Comparison of ENCODE assay signal across 8 mouse cellular contexts in the genomic region with DNA sequence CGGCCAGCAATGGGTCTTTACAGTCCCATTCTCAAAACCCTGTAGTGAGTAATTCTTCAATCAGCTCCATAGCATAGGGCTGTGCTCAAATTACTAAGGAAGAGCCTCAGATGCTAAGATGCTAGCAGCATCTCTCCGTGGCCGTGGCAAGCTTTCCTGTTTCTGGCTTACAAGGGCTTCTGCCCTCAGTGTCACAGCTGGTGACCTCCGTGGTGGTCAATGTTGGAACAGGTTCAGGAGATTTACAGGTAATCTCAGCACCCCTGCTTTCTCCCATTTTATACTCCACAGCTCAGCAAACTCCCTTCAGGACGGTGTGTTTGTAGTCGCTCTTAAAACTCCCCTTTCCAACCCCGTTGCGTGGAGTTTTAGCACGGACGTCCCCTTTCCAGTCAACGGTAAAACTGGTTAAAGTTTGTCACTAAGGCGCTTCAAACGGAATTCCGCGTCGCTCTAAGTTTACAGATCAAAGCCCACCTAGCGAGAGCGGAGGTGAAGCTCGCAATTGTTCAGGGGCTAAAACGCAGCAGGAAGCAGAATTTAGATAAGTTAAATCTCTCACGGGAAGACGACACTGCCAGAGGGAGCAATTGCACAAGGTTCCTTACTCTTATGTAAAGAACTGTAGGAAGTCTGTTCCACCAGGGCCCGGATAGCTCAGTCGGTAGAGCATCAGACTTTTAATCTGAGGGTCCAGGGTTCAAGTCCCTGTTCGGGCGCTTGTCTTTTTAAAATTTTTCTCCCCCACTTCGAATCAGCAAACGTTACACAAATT. TPM values are rescaled to one million over a fixed set of nuclear protein-coding genes. Genes with fewer than 3 reads are reported as not detected.
DNase-seq lines count a peak whose midpoint lies in the region; ATAC-seq and TF ChIP-seq lines count a peak whose summit lies in the region.

No protein-coding gene starts in this region.

- no peak overlapping the region for H3K27ac ChIP-seq in kidney, adult 2 months (ENCODE audit: insufficient read depth, low read depth, low read length)
- no peak overlapping the region for H3K27ac ChIP-seq in limb, embryonic 11.5 days (replicated peaks; ENCODE audit: low read depth, low read length)
- H3K27ac ChIP-seq in midbrain, embryonic 12.5 days (replicated peaks), result peak overlapping the region; percentile 52

- H3K4me2 ChIP-seq in limb, embryonic 11.5 days (ENCODE audit: low read depth, severe bottlenecking), result peak overlapping the region; percentile 36
- peak overlapping the region; percentile 60 for H3K4me2 ChIP-seq in midbrain, embryonic 12.5 days (replicated peaks)

- H3K4me3 ChIP-seq in kidney, adult 2 months (ENCODE audit: insufficient read depth, low read depth, low read length), result peak overlapping the region; percentile 49
- peak overlapping the region; percentile 49 for H3K4me3 ChIP-seq in limb, embryonic 11.5 days (ENCODE audit: low read depth, low read length)
- peak overlapping the region; percentile 54 for H3K4me3 ChIP-seq in midbrain, embryonic 12.5 days

- ATAC-seq in granulocyte monocyte progenitor cell, adult 5-6 weeks (replicated peaks; ENCODE audit: poor library complexity, severe bottlenecking), result peak; percentile 65
- ATAC-seq in limb, embryonic 11.5 days (ENCODE audit: insufficient number of reproducible peaks, low FRiP score, low TSS enrichment, low read depth), result peak; percentile 71
- ATAC-seq in midbrain, embryonic 12.5 days (ENCODE audit: low FRiP score, low read depth), result peak; percentile 87

- no peaks in the 10 kb centered on the region for H3K27me3 ChIP-seq in kidney, adult 2 months (replicated peaks; ENCODE audit: control insufficient read depth, insufficient read depth, low read length)
- H3K27me3 ChIP-seq in limb, embryonic 11.5 days (ENCODE audit: control insufficient read depth, insufficient read depth, low read length), result no peaks in the 10 kb centered on the region
- H3K27me3 ChIP-seq in midbrain, embryonic 12.5 days, result no peaks in the 10 kb centered on the region

- peak overlapping the region; percentile 31 for H3K9ac ChIP-seq in limb, embryonic 11.5 days (ENCODE audit: low read length)
- peak overlapping the region; percentile 55 for H3K9ac ChIP-seq in midbrain, embryonic 12.5 days (replicated peaks)

- peak; percentile 28 for DNase-seq in ovary, adult 18-20 months (ENCODE audit: low spot score)
- no peak for DNase-seq in ovary, postnatal 10 days (ENCODE audit: low spot score)
- DNase-seq in embryo, embryonic 10.5 days (ENCODE audit: low spot score), result peak; percentile 97
- DNase-seq in kidney, adult 2 months, result peak; percentile 75
- DNase-seq in limb, embryonic 11.5 days (ENCODE audit: low spot score), result peak; percentile 89
- peak; percentile 51 to 59 for DNase-seq in spleen, postnatal 10 days (ENCODE audit: low spot score in 2 of 2)

- no peak for TF ChIP-seq POLR2A in kidney, adult 2 months (IDR thresholded peaks at IDR 0.05; ENCODE audit: low read depth, low read length)

- no peak for TF ChIP-seq CTCF in kidney, adult 2 months (conservative IDR thresholded peaks at IDR 0.05; ENCODE audit: insufficient read depth, insufficient read length, low read depth, low read length)

- WGBS in kidney, adult 2 months, result 6% methylated on average over 28 of the region's 28 CpGs
- 1% methylated on average over 28 of the region's 28 CpGs for WGBS in limb, embryonic 11.5 days
- WGBS in midbrain, embryonic 12.5 days, result 1% methylated on average over 28 of the region's 28 CpGs

- H3K36me3 ChIP-seq in kidney, adult 2 months (ENCODE audit: control insufficient read depth, insufficient read depth, low read length), result no peaks in the 10 kb centered on the region
- no peaks in the 10 kb centered on the region for H3K36me3 ChIP-seq in limb, embryonic 11.5 days (ENCODE audit: control insufficient read depth, insufficient read depth, low read length)
- H3K36me3 ChIP-seq in midbrain, embryonic 12.5 days, result no peaks in the 10 kb centered on the region

- H3K9me3 ChIP-seq in limb, embryonic 11.5 days (ENCODE audit: control insufficient read depth, low read length), result no peaks in the 10 kb centered on the region
- H3K9me3 ChIP-seq in midbrain, embryonic 12.5 days, result no peaks in the 10 kb centered on the region

- no peaks in the 10 kb centered on the region; the same call in 1 of the 2 replicates for H3K4me1 ChIP-seq in kidney, adult 2 months (ENCODE audit: control insufficient read depth, insufficient read depth, low read length)
- no peaks in the 10 kb centered on the region for H3K4me1 ChIP-seq in limb, embryonic 11.5 days (ENCODE audit: control insufficient read depth, insufficient read depth, low read length)
- H3K4me1 ChIP-seq in midbrain, embryonic 12.5 days, result peaks cover 9% of the 10 kb centered on the region

RNA-seq across cellular contexts. Expression of a gene that starts 3.1 kb away (rescaled TPM):
- 92.5 and 103 TPM in 2 replicates for total RNA-seq in granulocyte monocyte progenitor cell, adult 5-6 weeks (2014; fragmentation: Nextera tagmentation)
- total RNA-seq in granulocyte monocyte progenitor cell, adult 5-6 weeks (2017), result 77.9 and 121 TPM in 2 replicates
- polyA plus RNA-seq in kidney, adult 2 months (2012; rRNA removed), result 22.1 and 24.5 TPM in 2 replicates
- polyA plus RNA-seq in limb, embryonic 11.5 days (2014; fragmentation: Nextera tagmentation; extraction: Ambion mirVana), result 33.2 and 41.5 TPM in 2 replicates
- 50.1 and 56.4 TPM in 2 replicates for polyA plus RNA-seq in midbrain, embryonic 12.5 days (2016; fragmentation: Nextera tagmentation; extraction: Ambion mirVana)

RNA-seq across cellular contexts. Expression of a gene that starts 12.0 kb away (rescaled TPM):
- 2.4 and 3.2 TPM in 2 replicates for total RNA-seq in granulocyte monocyte progenitor cell, adult 5-6 weeks (2014; fragmentation: Nextera tagmentation)
- 1.1 and 1.4 TPM in 2 replicates for total RNA-seq in granulocyte monocyte progenitor cell, adult 5-6 weeks (2017)
- polyA plus RNA-seq in kidney, adult 2 months (2012; rRNA removed), result 3.6 TPM in 2 replicates
- polyA plus RNA-seq in limb, embryonic 11.5 days (2014; fragmentation: Nextera tagmentation; extraction: Ambion mirVana), result 6.4 and 7.7 TPM in 2 replicates
- 21.3 and 21.7 TPM in 2 replicates for polyA plus RNA-seq in midbrain, embryonic 12.5 days (2016; fragmentation: Nextera tagmentation; extraction: Ambion mirVana)
